Mouse (Mus musculus) intestine, postnatal 0 days (tissue): ENCODE results near the gene Usp2. TPM values are rescaled to one million over a fixed set of nuclear protein-coding genes. Genes with fewer than 3 reads are reported as not detected.

Experiments
- ATAC-seq: fragments of 200-750 bp; cut with Nextera tagmentation; 2 replicates; pipeline ENCODE4 v1.8.0; 2017; ENCODE audit warnings: mild to moderate bottlenecking, moderate TSS enrichment, moderate library complexity
- H3K27ac ChIP-seq: fragments of 300-500 bp; sonication (generic); 2 replicates; pipeline ENCODE4 v1.5.1; 2014; ENCODE audit warnings: mild to moderate bottlenecking, low read depth, low read length, moderate library complexity
- H3K27me3 ChIP-seq: fragments of 300-500 bp; sonication (generic); replicated peaks from 2 replicates; pipeline ENCODE4 v1.6.1; 2014; ENCODE audit warnings: low read length, mixed read lengths; ENCODE audit not compliant: control insufficient read depth, insufficient read depth
- H3K36me3 ChIP-seq: fragments of 300-500 bp; sonication (generic); 2 replicates; pipeline ENCODE4 v1.6.1; 2014; ENCODE audit warnings: mild to moderate bottlenecking, moderate library complexity; ENCODE audit not compliant: control insufficient read depth, insufficient read depth
- H3K4me1 ChIP-seq: fragments of 300-500 bp; sonication (generic); replicated peaks from 2 replicates; pipeline ENCODE4 v1.6.1; 2014; ENCODE audit warnings: antibody characterized with exemption, low read length, mixed read lengths; ENCODE audit not compliant: control insufficient read depth, insufficient read depth
- H3K4me2 ChIP-seq: fragments of 300-500 bp; sonication (generic); replicated peaks from 2 replicates; pipeline ENCODE4 v1.6.1; 2014; ENCODE audit warnings: low read depth, mild to moderate bottlenecking, moderate library complexity
- H3K4me3 ChIP-seq: fragments of 300-500 bp; sonication (generic); 2 replicates; pipeline ENCODE4 v1.5.1; 2014; ENCODE audit warnings: low read depth, low read length
- H3K9ac ChIP-seq: fragments of 300-500 bp; sonication (generic); 2 replicates; pipeline ENCODE4 v1.6.1; 2014; ENCODE audit warnings: mild to moderate bottlenecking, low read depth, low read length
- H3K9me3 ChIP-seq: fragments of 300-500 bp; sonication (generic); 2 replicates; pipeline ENCODE4 v1.6.1; 2016; ENCODE audit warnings: mixed run types; ENCODE audit not compliant: control insufficient read depth
- CTCF ChIP-seq: sonication (generic); IDR thresholded peaks from 2 replicates; pipeline ENCODE4 v1.5.1; 2016; ENCODE audit warnings: low read depth, mild to moderate bottlenecking, control low read depth, antibody characterized with exemption, moderate library complexity
- WGBS: fragments of 180-500 bp; shearing (Covaris S2); extraction: QIAGEN DNeasy Blood & Tissue Kit; methylation state at CpG from one replicate; pipeline ENCODE4 v1.1.7; 2014; 5-methylcytosine and 5-hydroxymethylcytosine counted together
- polyA plus RNA-seq: library from polyadenylated mRNA; unstranded; fragments of >200 nt; fragmentation: Nextera tagmentation; extraction: Ambion mirVana; gene quantifications from 2 replicates; pipeline ENCODE4 v1.2.1, GENCODE M21; 2015

The Usp2 gene
- polyA plus RNA-seq, 1 experiment from 2014 or later = 10.4 TPM

DNA sequence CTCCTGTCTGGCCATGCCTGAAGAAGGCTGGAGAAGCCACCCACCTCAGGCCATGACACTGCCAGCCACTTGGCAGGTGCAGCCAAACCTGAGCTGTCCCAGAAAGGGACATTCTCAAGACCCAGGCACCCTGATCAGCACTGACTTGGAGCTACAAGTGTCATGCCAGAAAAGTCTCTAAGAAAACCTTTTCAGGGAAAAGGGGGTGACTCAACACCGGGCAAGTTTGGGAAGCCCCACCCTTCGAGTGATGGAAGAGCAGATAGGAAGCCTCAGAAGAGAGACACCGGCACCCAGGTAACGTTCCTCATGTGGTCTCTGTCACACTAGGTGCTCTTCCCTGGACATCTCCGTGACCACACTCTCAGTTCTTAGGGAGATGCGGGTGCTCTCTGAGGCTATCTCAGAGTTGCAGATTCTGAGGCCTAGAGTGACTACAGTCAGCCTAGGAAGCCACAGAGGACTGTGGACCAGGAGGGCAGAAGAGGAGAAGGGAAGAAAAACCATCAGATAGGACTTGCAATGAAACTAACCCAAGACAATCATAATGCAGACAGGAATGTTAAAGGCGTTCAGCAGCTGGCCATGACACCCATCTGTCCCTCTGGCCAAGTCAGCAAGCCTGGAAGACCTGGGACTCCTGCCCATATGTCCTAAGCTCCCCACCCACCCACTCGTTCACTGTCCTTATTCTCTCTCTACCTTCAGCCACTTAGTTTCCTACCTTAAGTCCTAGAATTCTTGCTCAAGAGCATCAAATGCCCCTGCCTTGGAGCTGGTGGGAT lies 17.2 kb upstream of the Usp2 start:
- H3K27me3 ChIP-seq = peaks cover 8% of the 10 kb centered on the region
- H3K36me3 ChIP-seq = no peaks in the 10 kb centered on the region
- no peak overlapping the region for H3K4me2 ChIP-seq
- no peak for TF ChIP-seq CTCF
- H3K4me1 ChIP-seq = no peaks in the 10 kb centered on the region
- no peaks in the 10 kb centered on the region for H3K9me3 ChIP-seq
- WGBS = 84% methylated on average over 8 of the region's 8 CpGs
- ATAC-seq = no peak
- H3K27ac ChIP-seq = no peak overlapping the region
- no peak overlapping the region for H3K4me3 ChIP-seq
- H3K9ac ChIP-seq = no peak overlapping the region

DNA sequence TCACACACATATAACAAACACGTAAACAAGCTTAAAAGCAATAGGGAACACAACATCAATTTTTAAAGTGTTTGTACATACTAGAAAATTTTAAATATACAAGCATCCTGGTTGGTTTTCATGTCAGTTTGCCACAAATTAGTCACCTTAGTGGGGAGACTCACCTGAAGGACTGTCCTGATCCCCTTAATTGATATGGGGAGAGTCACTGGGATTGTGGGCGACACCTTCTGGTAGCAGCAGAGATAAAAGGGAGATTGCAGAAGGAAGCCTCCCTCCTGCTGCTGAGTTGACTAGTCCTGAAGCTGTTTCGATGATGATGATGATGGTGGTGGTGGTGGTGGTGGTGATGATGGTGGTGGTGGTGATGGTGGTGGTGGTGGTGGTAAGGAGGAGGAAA lies 14.0 kb upstream of the Usp2 start:
- Histone ChIP-seq H3K27me3 (no peaks in the 10 kb centered on the region), H3K4me2 (no peak overlapping the region), H3K36me3 (no peaks in the 10 kb centered on the region), H3K4me3 (no peak overlapping the region), H3K27ac (no peak overlapping the region), H3K9me3 (no peaks in the 10 kb centered on the region), H3K9ac (no peak overlapping the region), H3K4me1 (no peaks in the 10 kb centered on the region)
- 0 out of 2 replicates have a peak, but pooled peaks have one; percentile 34 for TF ChIP-seq CTCF
- WGBS = 54% methylated on average over 3 of the region's 3 CpGs
- no peak for ATAC-seq

DNA sequence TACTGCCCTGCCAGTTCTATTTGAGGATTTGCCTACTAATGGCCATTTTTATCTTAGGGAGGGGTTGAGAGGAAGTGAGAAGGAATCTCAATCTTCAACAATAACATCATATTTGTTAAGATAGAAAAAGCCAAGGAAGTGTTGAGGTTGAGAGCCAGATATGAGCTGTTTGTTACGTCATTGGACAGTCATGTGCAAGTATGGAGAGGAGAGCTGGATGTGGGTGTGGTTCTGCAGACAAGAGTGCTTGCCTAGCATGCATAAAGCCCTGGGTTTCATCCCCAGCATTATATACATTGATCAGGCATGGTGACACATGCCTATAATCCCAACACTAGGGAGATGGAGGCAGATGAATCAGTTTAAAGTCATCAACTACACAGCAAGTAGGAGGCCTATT lies 12.9 kb upstream of the Usp2 start:
- TF ChIP-seq CTCF = no peak
- H3K9me3 ChIP-seq = no peaks in the 10 kb centered on the region
- no peaks in the 10 kb centered on the region for H3K4me1 ChIP-seq
- no peak overlapping the region for H3K4me2 ChIP-seq
- H3K27me3 ChIP-seq = no peaks in the 10 kb centered on the region
- 43% methylated on average over 1 of the region's 1 CpGs for WGBS
- H3K36me3 ChIP-seq = no peaks in the 10 kb centered on the region
- no peak for ATAC-seq
- H3K27ac ChIP-seq = no peak overlapping the region
- H3K4me3 ChIP-seq = no peak overlapping the region
- H3K9ac ChIP-seq = no peak overlapping the region

- Histone ChIP-seq H3K4me3 (no peak overlapping the region), H3K27ac (no peak overlapping the region), H3K9me3 (no peaks in the 10 kb centered on the region), H3K9ac (no peak overlapping the region), H3K4me1 (no peaks in the 10 kb centered on the region), H3K36me3 (no peaks in the 10 kb centered on the region), H3K27me3 (no peaks in the 10 kb centered on the region), H3K4me2 (no peak overlapping the region)
- TF ChIP-seq CTCF = no peak
- WGBS = 68% methylated on average over 6 of the region's 6 CpGs
- ATAC-seq = no peak
Observed at GRCm38 (mm10) chr9:44058606-44059005, 8.2 kb upstream of the Usp2 start.

GRCm38 (mm10) chr9:44065177-44065576 lies 1.6 kb upstream of the Usp2 start:
- Histone ChIP-seq H3K4me1 (no peaks in the 10 kb centered on the region), H3K27ac (no peak overlapping the region)
- TF ChIP-seq CTCF = peak; percentile 35

DNA sequence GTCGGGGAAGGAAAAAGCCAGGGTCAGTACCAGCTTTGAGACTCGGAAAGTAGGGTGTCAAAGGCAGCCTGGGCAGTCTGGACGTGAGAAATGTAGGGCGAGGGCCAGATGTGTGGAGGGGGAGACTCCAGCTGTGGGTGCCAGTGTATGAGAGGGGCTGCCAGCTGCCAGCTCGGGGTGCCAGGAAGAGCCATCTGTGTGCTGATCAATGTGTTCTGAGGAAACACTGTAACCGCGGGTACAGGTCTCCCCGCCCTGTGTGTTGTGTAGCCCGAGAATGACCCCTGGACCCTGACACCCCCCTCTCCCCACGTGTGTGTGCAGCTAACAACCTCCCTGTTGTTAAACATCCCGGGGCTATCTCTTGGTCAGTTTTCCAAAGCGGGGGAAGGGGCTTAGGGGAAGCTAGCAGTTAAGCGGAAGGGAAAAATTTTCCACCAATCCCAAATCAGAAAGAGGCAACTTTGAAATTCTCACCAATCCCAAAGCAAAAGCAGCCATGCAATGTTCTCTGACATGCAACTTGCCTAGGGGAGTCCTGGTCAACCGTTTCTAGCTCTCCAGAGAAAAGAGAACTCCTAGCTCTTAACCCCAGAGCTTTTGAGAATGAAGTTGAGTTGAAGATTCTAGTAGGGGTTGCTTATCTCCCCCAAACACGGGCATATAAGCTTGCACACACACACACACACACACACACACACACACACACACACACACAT lies 579 bp downstream of the Usp2 start:
- Histone ChIP-seq H3K4me3 (peak overlapping the region; percentile 41), H3K27me3 (no peaks in the 10 kb centered on the region), H3K4me2 (peak overlapping the region; percentile 85), H3K9ac (no peak overlapping the region), H3K36me3 (no peaks in the 10 kb centered on the region), H3K4me1 (no peaks in the 10 kb centered on the region), H3K9me3 (no peaks in the 10 kb centered on the region), H3K27ac (no peak overlapping the region)
- ATAC-seq = peak; percentile 46
- TF ChIP-seq CTCF = no peak
- 7% methylated on average over 15 of the region's 15 CpGs for WGBS

More at GRCm38 (mm10) chr9:44065177-44065576, 1.6 kb upstream of the Usp2 start:
- no peak for ATAC-seq
- 27% methylated on average over 1 of the region's 1 CpGs for WGBS
- H3K36me3 ChIP-seq = no peaks in the 10 kb centered on the region
- no peak overlapping the region for H3K9ac ChIP-seq
- no peaks in the 10 kb centered on the region for H3K9me3 ChIP-seq
- no peaks in the 10 kb centered on the region for H3K27me3 ChIP-seq
- H3K4me3 ChIP-seq = no peak overlapping the region
- no peak overlapping the region for H3K4me2 ChIP-seq
